Mouse (Mus musculus) adrenal gland, adult 8-10 months (tissue): ENCODE data around the gene Cdr2l. TPM values are rescaled to one million over a fixed set of nuclear protein-coding genes. Genes with fewer than 3 reads are reported as not detected.

Source experiments
- DNase-seq: peaks from one replicate; pipeline ENCODE4 v3.0.0; 2022
- total RNA-seq, 4 experiments: library from RNA; stranded (reverse); gene quantifications; 2 replicates each; pipeline ENCODE4 v1.2.4; 2022

The Cdr2l gene
- 100 to 1,000 TPM in 1 of 4 experiments, 10 to 100 TPM in 3; 60.6 to 118 (median 71.9) TPM for total RNA-seq

DNA sequence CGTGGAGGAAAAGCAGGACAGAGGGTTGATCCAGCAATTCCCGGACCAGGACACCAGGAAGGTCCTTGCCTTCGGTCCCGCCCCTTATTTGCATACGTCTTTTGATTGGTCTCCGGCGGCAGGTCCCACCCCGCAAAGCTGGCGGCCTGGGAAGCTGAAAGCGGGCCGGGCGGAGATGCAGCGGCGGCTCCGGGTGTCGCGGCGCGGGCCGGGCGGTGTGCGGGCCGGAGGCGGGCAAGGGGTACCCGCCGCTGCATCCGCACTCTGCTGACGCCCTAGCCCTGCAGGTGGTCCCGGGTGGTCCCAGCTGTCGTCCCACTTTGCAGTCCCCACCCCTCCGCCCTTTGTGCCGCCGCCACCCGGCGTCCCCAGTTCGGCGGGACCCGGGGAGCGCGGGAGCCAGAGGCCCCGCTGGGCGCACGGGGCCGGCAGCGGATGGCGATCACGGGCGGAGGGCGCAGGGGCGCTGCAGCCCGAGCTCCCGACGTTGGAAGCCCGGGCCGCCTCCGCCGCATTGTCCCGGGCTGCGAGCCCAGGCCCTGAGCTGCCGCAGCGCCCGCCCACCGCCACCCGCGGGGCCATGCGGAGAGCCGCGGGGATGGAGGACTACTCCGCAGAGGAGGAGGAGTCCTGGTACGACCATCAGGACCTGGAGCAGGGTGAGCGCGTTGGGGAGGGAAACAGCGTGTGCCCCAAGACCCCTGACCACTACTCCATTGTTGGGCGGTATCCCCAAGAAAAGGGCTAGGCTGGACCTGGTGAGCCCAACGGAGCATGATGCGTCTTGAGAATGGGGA is at the start of gene Cdr2l:
Gene Cdr2l (plus strand): TSS at position 174 of the 797 bp plus-strand sequence.
- DNase-seq: peak; percentile 92

DNA sequence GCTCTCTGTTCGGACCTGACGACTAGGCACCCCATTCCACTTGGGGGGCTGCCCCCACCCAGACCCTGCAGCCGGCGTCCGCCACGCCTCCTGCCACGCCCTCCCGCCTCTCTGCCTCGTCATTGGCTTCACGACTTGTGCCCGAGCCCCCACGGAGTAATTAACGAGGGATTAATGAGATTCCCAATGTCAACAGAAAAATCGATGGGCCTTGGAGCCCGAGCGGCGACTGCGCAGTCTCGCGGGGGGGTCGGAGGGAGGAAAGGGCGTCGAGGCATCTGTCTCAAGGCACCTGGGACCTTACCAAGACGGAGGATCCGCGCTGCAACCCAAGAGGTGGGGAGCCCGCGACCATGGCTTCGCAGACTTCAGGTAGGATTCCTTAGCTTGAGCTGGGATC is 47.2 kb upstream of the Cdr2l start, which contains the start of gene Otop3:
Gene Otop3 (plus strand): TSS at position 201 of the 400 bp plus-strand sequence.
- DNase-seq: no peak

DNA sequence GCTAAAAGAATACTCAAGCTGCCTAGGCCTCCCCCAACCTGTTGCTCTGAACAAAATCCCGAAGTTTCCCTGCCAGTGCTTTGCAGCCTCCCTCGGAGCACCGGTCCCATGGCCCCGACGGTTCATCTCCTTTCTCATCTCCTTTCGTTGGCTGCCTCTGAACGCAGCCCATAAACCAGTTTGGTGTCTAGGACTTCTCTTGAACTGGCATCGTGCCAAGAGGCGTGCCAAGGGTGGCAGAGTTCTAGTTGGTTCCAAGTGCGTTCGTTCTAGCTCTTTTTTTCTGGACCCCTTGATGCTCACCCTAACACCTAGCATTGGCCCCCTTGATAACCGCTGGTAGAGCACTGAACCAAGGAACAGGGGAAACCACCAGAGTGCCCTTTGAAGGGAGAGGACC is 46.5 kb upstream of the Cdr2l start:
- no peak for DNase-seq

DNA sequence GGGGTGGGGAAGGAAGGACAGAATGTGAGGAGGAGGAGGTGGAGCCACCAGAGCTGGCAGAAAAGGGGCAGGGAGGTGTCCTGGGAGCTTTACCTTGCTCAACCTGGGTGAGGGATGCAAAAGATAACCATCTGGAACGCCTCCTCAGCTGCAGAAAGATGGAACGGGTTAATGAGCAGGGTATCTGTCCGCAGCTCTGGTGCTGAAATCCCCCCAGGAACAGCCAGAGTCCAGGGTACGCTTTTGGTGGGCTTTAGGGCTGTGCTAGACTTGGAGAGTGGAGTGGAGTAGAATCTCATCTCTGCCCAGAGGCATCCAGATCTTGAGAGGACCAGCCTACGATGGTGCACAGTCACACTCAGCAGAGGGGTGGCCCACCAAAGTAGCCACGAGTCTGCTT is 45.6 kb upstream of the Cdr2l start:
- no peak for DNase-seq

DNA sequence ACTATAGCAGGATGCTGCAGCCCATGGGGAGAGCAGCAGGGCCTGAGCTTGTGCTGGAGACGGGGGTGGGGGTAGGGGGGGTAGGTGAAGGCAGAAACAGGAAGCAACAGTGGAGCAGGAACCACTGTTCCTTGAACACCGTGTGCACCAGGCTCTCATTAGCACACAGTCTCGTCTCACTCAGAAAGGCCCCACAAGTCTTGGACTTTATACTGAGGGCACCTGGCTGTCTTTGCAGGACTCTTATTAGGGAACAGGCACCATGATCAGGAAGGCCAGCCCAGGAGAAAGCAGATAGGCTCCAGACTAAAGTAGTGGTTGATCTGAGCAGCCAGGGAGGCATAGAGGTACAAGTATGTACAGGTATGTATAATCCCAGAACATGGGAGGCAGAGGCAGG is 44.4 kb upstream of the Cdr2l start:
- no peak for DNase-seq

DNA sequence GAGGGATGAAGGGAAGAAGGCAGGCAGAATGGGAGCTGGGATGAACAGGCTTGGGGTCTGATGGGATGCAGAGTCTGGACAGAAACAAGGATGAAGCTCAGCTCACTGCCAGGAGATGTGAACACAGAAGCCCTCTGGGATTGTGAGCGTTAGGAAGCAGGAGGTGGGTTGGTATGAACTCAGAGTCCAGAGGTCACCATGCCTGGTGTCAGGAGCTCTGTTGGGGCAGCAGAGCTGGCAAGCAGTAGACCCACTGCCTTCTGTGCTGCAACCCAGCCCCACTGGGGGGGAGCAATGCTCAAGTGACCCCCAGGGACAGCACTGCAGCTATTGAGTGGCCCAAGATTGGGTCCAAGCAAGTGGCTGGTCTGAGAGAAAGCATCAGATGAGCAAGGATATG is 43.9 kb upstream of the Cdr2l start:
- DNase-seq: no peak

DNA sequence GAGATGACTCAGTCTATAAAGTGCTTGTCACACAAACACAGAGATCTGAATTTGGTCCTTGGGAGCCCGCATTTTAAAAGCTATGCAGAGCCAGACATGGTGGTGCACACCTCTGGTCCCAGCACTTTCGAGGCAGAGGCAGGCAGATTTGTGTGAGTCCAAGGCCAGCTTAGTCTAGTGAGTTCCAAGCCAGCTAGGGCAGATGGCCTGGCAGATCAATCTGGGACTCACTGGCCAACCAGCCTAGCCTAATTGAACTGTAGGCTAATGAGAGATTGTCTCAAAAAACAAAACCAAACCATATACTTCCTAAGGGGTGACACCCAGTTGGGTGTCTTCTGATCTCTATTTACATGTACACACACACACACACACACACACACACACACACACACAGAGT is 40.5 kb upstream of the Cdr2l start:
- DNase-seq: no peak

- no peak for DNase-seq
Observed at GRCm38 (mm10) chr11:115341866-115342265, 39.9 kb upstream of the Cdr2l start.

DNA sequence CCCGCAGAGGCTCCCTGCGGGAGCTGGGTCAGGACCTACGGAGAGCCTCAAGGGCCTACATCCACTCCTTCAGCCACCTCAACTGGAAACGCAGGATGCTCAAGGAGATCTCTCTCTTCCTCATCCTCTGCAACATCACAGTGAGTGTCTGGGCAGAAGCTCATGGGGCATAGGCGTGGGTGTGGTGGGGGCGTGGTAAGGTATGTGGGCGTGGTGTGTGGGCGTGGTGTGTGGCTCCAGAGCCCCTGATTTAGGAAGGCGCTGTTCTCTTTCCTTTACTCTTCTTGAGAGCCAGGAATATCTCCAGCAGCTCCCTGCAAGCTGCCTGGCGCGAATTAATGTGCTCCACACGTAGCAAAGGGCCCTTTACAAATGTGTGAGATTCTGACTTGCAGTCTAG is 36.7 kb upstream of the Cdr2l start:
- no peak for DNase-seq

GRCm38 (mm10) chr11:115345515-115345914 is 36.2 kb upstream of the Cdr2l start:
- no peak for DNase-seq

GRCm38 (mm10) chr11:115348681-115349248 is 33.0 kb upstream of the Cdr2l start:
- DNase-seq: no peak

DNA sequence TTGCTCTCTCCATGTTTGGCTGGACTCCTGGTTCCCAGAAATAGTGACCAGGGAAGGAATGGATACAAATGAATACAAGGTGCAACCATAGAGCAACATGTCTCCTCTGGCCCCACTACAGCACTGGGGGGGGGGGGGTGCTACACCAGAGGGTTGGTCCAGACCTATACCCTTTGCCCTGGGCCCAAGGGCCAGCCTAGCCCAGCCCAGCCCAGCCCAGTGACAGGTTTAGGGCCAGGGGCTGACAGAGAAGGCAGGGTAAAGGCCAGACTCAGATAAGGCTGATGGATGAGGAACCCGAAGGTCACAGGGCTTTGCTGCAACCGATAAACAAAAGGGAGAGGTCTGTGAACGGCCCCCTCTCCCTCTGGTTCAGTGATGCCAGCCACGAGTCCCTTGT is 31.7 kb upstream of the Cdr2l start:
- no peak for DNase-seq

DNA sequence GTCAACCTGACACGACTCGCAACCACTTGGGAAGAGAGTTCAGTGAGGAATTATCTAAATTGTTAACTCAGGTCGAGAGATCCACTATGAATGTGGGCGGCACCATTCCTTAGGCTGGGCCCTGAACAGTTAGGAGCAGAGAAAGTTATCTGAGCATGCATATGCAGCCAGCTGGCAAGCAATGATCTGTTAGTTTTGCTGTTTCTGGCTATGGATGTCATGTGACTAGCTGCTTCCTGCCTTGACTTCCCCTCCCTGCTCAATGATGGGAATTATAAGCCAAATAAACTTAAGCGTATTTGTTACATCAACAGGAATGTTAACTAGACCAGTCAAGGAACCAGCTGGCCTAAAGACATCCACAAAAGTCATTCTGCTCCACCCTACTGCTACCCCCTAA is 28.3 kb upstream of the Cdr2l start:
- DNase-seq: no peak

DNA sequence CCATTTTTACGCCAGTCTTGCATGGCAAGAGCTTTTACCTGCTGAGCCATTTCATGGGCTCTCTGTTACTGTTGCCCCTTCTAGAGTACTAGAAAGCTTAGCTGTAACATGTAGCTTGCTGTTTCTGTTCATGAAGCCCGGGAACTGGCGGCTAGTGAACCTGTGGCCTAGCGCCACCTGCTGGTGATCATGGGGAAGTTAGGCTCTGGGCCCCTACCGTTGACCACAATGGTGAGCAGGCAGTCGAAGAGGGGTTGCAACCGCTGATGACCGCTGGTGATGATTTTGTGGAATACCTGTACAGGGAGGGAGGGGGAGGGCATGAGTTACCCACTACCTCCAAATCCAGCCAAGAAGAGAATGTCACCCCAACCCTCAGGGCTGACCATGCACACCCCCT is 27.5 kb upstream of the Cdr2l start:
- DNase-seq: no peak

- DNase-seq: peak; percentile 41
Observed at GRCm38 (mm10) chr11:115358468-115358867, 23.2 kb upstream of the Cdr2l start.

GRCm38 (mm10) chr11:115359293-115359692 is 22.4 kb upstream of the Cdr2l start:
- no peak for DNase-seq

DNA sequence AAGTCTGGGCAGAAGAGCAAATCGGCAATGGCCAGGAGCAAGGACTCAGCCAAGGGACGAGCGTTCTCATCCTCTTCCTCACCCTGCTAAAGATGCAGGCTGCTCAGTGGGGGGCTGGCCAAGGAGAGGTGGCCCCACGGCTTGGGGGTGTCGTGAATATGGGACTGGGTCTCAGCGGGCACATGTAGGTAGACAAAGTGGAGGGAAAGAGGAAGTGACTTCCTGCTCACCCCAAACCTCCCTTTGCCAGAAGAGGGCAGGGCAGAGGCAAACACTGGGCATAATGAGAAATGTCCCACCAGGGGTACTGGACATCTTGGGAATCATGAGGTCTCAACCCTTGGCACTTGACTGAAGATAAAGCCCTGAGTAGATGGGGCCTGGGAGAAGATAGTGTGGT is 22.0 kb upstream of the Cdr2l start:
- DNase-seq: no peak

DNA sequence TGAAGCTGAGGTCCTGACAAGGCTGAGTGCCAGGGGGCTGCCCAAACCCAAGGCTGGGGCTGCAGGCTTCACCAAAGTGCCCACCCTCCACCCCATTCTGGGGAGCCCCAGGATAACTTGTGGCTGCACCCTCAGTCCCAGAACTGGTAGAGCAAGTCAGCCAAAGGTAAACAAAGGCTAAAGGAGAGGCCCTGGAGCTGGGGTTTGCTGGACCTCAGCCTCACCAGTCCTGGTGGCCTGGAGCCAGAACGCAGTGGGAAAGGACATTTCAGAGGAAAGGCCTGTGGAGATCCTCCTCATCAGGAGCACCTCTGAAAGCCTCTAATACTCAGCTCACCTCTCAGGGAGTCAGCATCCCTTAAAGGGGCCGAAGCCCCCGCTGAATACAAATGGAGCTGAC is 17.6 kb upstream of the Cdr2l start:
- DNase-seq: no peak

- no peak for DNase-seq
Observed at GRCm38 (mm10) chr11:115366039-115366705, 15.5 kb upstream of the Cdr2l start.

DNA sequence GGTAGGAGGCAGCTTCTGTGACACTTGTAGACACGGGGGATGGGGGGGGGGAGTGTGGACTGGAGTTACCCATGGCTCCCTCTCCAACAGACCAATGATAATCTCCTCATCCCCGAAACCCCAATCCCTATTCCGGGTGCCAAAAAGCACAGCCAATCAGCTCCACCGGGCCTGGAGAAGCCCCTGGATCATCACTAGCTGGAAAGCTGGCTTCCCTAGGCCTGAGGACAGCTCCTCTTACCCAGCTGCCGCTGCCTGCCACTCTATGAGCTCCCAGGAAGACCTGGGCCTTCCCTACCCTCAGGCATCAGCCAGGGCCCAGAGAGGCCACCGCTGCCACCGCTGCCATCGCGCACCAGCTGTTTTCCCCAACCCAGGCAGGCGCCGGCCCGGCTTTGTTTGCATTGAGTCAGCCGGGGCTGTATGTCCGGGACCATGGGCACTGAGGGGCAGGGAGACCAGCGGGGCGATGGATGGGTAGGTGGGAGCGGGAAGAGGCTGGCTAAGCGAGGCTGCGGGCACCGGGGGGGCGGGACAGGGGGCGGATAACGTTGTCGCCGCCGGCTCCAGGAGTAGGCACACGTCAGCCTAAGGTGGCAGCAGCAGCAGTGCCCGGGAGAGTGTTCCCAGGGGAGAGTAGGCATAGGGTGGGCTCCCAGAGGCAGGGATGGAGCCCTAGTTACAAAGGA is 14.9 kb upstream of the Cdr2l start:
- DNase-seq: no peak

GRCm38 (mm10) chr11:115367395-115367944 is 14.2 kb upstream of the Cdr2l start, which contains the start of gene Hid1:
Hid1 (minus strand) TSS chr11:115367756.
- peak; percentile 75 for DNase-seq

DNA sequence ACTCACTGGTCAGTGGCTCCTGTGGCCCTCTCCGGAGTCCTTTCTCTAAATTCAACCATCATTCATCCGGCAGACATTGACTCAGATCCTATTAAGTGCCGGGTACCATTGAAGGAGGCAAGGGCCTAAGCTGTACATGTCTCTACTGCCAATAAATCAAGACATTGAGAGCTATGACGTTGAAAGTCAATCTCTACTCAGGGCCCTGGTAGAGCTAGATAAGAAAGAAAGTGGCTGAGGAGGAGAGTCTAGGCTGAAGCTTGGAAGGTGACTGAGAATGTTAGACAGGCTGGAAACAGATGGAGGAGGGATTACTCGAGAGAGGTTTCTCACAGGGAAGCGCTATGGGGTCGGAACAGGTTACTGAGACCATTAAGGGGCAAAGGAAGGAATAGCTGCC is 11.3 kb upstream of the Cdr2l start:
- no peak for DNase-seq

DNA sequence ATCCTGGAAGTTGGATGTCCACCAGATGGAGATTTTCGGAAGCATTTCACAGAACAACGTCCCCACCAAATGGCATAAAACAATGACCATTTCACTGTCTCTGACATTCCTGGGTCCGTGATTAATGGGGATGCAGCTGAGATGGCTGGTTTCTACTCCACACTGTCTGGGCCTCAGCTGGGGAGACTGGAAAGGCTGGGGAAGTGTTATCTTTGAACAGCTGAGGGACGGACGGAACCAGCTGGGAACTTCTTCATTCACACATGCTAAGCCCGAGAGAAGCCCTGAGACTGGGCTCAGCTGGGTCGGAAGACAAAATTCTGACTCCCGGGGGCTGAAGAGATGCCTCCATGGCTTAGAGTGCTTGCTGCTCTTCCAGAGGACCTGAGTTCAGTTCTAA is 10.4 kb upstream of the Cdr2l start:
- DNase-seq: no peak
